Mouse (Mus musculus) urinary bladder, postnatal 4 days (tissue): ENCODE results near the gene Bud13.

Experiments
- DNase-seq, 2 experiments: peaks; one replicate each; pipeline ENCODE4 v3.0.0; 2021 to 2022; ENCODE audit warnings: low spot score in 2 of 2

The Bud13 gene

DNA sequence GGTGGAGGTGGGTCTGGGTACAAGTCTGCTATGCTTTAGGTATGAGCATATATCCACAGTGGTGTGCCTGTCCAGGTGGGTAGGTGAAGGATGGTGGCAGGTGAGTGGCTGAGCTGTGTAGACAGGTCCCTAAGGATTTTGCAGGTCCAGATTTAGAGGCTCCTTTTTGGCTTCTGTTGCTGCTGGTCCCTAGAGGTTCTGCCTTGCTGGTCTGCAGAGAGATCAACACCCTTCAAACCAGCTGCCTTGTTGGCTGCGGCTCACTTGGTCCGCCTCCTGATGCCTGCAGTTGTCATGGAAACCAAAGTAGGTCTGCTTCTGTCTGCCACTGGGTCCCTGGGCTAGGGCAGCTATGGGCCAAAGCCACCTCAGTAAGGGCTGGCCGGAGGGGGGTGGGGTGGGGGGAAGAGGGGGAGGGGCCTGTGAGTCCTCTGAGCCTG, 55.1 kb downstream of the Bud13 start:
- peak in 1 of 2 experiments; percentile 30 for DNase-seq

DNA sequence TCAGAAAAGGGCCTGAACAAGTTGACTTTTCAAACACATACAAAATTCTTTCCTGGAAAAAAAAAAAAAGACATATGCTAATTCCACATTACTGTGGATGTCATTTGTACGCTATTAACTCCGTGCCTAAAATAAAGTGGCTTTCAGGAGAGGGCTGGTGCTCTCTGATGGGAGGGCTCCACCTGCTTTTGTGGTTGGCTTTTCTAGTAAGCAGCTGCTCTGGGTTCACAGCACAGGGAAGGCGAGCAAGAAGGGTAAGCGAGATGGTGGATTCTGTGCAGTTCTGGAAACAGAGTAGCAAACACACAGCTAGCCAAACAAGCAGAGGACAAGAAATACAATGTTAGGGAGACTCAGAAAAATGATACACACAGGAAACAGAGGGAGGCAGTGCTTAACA, 55.6 kb downstream of the Bud13 start:
- DNase-seq = peak in 1 of 2 experiments; percentile 43

DNA sequence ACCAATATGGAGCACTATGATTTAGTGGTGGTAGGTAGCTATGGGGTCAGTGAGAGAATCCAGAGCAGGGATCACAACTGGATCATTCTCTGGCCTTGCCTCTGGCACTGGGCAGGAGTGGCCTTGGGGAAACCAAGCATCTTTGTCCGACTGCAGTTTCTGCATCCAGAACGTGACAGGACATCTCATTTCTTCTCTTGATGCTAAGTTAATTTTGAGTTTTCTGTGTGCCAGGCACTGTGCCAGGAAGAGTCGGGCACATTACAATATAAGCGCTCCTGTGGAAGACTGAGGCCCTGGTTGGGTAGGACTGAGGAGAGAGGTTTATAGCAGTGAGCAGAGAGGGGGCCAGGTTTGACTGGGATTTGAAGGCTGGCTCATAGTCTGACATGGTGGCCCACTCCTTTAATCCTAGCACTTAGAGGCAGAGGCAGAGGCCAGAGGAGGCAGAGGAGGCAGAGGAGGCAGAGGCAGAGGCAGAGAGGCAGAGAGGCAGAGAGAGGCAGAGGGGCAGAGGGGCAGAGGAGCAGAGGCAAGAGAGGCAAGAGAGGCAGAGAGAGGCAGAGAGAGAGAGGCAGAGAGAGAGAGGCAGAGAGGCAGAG, 56.3 kb downstream of the Bud13 start:
- peak in 1 of 2 experiments; percentile 56 for DNase-seq

DNA sequence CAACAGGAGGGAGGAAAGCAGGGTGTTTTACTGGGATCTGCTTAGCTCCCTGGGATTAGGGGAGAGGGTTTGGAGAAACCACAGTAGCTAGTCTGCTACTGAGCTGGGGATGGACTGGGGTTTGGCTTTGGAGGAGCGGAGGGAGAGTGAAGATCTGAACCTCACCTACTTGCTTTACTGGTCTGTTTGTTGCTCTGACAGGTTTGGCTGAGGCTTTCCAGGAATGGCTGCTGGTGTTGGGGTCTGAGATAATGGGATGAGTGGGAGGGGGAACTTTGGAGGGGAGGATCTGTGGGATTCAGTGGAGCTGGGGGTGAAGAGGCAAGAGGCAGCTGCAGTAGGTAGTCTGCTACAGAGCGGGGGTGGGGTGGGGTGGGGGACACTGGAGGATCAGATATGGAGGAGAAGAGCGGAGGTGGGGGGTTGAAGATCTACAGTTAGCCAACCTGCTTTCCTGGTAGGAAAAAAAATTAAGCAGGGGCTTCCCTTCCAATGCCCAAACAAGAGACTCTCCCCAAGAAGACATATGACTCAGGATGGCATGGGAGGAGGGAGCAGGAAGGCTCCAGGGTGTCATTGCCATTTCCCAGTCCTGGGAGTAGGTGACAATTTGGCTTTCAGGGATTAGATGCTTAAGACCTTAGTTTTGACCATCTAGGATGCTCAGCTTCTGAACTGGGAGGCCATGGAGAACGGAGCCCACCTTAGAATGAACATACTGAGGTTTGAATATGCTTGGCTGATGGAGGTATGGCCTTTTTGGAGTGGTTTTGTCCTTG, 63.3 kb downstream of the Bud13 start:
- peak in 1 of 2 experiments; percentile 35 for DNase-seq
